Mouse (Mus musculus) kidney, adult 2 months (tissue): Measurements from ENCODE around the gene Mttp.

Source experiments
- CTCF ChIP-seq: fragments of 200-500 bp; conservative IDR thresholded peaks from 2 replicates; pipeline ENCODE4 v1.5.1; 2011; ENCODE audit warnings: low read depth, mild to moderate bottlenecking, control low read depth, low read length, moderate library complexity, mixed read lengths; ENCODE audit not compliant: insufficient read depth, insufficient read length
- POLR2A ChIP-seq: fragments of 200-500 bp; IDR thresholded peaks from one replicate; pipeline ENCODE4 v1.6.1; 2011; ENCODE audit warnings: low read depth, low read length, control low read depth

DNA sequence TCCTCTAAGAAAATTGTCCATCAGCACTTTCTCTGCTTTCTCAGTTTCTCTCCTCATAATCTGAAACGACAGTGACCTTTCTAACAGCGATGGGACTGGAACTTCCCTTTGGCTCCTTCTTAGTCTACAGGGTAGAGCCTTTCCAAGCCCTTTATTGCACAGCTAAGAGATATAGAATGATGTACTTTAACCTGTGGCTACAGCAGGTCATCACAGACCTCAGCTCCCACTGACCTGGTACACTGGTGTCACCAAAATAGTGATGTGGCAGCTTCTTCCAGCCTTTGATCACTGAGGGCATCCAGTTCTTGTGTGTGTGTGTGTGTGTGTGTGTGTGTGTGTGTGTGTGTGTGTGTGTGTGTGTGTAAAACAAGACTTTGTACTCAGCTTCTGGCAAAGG is 23.3 kb downstream of the Mttp start:
- TF ChIP-seq POLR2A, result no peak
- TF ChIP-seq CTCF, result no peak
